Mouse (Mus musculus): ENCODE results near the gene Ercc6.

- TF ChIP-seq CTCF (IDR thresholded peaks at IDR 0.05; ENCODE audit: insufficient read depth, low read depth, low read length): no peak
- TF ChIP-seq POLR2A (IDR thresholded peaks at IDR 0.05; ENCODE audit: insufficient read depth, low read depth, low read length): no peak
These were observed 17.0 kb upstream of the Ercc6 start for GRCm38 (mm10) chr14:32496115-32496850.

Data from olfactory bulb, adult 2 months (tissue).